Mouse (Mus musculus): ENCODE measurements around the gene Dnmbp.
A peak's percentile ranks its signal among the peaks of the same experiment; 100 is the strongest.

Dnmbp gene

DNA sequence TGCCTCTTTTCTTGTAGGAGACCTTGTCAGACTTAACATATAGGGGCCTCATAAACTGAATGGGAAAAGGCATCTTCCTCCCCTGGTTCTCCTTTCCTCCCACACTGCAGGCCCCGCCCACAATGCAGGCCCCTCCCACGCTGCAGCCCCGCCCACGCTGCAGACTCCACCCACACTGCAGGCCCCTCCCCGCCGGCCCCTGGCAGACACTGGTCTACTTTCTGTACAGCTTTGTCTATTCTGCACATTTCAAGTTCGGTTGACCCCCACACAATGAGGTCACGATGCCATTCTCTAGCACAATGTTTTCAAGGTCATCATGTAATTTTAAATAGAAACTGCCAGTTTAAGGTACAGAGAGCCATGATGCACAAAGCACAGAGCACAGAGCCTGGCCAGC lies 15.6 kb downstream of the Dnmbp start:
- no peak for TF ChIP-seq GATA4 (IDR thresholded peaks at IDR 0.05; ENCODE audit: insufficient replicate concordance, low read length)

DNA sequence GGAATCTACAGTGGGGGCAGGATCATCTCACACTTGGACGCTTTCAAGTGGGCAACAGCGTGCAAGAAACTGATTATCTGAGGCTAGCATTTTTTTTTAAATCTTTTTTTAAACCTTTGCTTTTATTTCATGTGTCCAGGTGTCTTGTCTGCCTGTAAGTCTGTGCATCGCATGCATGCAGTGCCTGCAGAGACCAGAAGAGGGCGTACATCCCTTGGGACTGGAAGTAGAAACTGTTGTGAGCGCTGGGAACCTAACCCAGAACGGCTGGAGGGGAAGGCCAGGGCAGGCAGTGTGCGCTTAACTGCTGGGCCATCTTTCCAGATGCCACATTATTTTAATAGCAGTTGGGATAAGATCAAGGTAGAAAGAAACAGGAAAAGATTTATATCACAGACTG lies 17.0 kb downstream of the Dnmbp start:
- TF ChIP-seq GATA4 (IDR thresholded peaks at IDR 0.05; ENCODE audit: insufficient replicate concordance, low read length): no peak

DNA sequence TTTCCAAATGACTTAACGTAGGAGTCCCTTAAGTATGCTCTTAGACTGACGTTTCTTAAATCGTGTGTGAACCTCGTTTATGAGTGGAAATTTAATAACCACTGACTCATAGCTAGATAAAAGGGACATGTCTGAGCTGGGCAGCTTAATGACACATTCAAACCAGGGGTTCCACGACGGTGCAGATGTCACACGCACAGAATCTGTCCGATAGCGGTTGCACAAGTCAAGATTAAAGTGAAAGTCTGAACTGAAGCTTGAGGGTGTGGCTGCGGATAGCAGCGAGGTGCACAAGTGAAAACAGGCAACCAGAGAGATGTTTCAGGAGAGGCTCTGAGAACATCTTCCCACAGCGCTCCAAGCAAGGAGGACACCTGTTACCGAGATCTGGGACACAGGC lies 18.6 kb downstream of the Dnmbp start:
- no peak for TF ChIP-seq GATA4 (IDR thresholded peaks at IDR 0.05; ENCODE audit: insufficient replicate concordance, low read length)

- peak; percentile 33; the same call in 1 of the 2 replicates for TF ChIP-seq GATA4 (IDR thresholded peaks at IDR 0.05; ENCODE audit: insufficient replicate concordance, low read length)
Observed at GRCm38 (mm10) chr19:43920453-43921300, 19.3 kb downstream of the Dnmbp start.

DNA sequence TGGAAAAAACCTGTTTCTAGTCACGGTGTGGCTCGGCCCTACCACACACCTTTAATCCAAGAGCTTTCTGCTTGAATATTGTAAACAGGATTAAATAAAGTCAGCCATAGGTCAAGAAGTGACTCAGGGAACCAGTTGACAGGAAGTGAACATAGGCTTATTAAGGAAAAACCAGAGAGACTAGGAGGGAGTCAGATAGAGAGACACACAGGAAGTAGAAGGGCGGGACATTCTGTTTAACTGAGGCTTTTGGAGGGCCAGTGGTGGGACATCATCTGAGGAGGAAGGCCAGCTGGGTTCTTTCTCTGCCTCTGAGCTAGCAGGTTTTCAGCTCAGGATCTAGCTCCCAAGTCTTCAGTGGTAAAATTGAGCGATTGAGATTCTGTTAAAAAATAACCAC lies 20.1 kb downstream of the Dnmbp start:
- peak; percentile 14; the same call in 1 of the 2 replicates for TF ChIP-seq GATA4 (IDR thresholded peaks at IDR 0.05; ENCODE audit: insufficient replicate concordance, low read length)

- peak; percentile 11; the same call in 1 of the 2 replicates for TF ChIP-seq GATA4 (IDR thresholded peaks at IDR 0.05; ENCODE audit: insufficient replicate concordance, low read length)
Observed at GRCm38 (mm10) chr19:43918834-43919233, 21.2 kb downstream of the Dnmbp start.

GRCm38 (mm10) chr19:43917763-43918162 lies 22.2 kb downstream of the Dnmbp start:
- no peak for TF ChIP-seq GATA4 (IDR thresholded peaks at IDR 0.05; ENCODE audit: insufficient replicate concordance, low read length)

DNA sequence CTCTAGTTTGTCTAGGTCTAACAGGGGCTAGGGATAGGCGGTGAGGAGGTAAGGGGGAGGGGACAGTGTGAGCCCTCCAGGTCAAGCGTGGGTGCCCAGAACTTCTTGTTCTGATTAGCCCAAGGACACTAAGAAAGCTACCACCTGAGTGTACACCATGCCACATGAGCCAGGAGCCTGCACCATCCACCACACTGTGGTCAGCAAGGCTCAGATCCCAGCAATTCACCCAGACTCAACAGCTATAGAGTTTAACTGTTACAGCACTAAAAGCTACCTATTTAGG lies 22.6 kb downstream of the Dnmbp start:
- TF ChIP-seq GATA4 (IDR thresholded peaks at IDR 0.05; ENCODE audit: insufficient replicate concordance, low read length): no peak

DNA sequence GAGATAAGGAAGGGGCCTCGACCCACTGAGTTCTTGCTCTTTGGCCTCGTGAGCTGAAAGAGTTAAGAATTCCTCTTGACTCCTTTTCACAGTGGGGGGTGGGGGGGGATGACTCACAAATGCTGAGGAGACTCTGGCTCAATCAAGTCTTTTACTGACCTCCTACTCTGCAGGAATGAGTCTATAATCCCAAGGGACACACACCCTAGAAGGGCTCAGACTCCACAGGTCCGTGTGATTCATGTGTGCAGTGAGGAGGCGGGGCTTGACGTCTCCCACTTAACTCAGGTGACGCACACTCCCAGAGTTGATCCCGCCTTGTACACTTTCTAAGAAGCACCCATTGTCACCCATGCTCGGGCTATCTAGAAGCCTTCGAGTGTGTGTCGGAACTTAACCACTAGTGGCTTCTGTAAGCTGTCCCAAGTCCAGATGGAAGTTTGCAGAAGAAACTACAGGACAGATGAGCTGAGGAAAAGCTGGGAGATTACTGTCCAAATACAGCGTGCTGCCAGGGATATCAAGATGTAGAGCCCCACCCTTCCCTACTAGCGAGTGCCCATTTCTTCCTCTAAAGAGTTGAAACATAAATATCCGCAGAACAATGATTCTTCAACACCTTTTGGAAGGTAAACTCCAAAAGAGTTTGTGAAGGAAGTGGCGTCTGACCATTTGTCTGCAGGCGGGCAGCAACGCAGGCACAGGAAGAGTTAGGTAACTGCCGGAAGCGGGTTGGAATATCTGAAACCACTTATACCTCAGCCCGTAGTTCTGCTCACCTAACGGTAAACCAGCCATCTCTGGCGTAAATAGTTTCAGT lies 23.2 kb downstream of the Dnmbp start:
- no peak for TF ChIP-seq GATA4 (IDR thresholded peaks at IDR 0.05; ENCODE audit: insufficient replicate concordance, low read length)

- TF ChIP-seq GATA4 (IDR thresholded peaks at IDR 0.05; ENCODE audit: insufficient replicate concordance, low read length): no peak
Observed at GRCm38 (mm10) chr19:43915431-43915830, 24.6 kb downstream of the Dnmbp start.

- no peak for TF ChIP-seq GATA4 (IDR thresholded peaks at IDR 0.05; ENCODE audit: insufficient replicate concordance, low read length)
Observed at GRCm38 (mm10) chr19:43914986-43915385, 25.0 kb downstream of the Dnmbp start.

DNA sequence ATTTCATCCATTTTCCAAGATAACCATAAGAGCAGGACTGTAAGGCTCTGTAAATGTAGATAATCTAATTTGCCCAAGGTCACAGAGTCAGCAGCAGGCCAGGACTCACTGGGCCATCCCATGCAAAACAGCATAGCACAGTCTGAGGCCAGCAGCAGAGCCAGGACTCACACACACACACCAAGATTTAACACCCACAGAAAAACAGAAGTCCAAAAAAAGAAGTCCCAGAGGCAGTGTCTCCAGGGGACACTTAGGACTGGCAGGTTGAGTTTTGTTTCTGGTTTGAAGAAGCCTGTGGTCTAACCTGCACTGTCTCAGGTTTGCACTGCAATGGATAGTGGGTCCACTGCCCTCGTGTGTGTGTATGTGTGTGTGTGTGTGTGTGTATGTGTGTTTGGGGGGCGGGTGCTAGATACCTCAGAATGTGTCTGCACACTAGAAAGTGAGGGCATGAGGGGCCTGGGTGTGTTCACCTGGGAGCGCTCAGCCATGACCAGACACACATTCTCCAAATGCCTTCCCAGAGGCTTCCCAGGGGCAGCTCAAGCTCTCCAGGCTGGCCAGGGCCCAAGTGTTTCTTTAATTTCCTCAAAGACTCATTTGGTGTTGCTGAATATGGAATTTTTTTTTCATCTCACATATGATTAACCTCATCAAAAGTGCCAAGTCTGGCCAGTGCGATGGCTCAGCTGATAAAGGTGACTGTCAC lies 27.1 kb downstream of the Dnmbp start:
- TF ChIP-seq GATA4 (IDR thresholded peaks at IDR 0.05; ENCODE audit: insufficient replicate concordance, low read length): no peak

GRCm38 (mm10) chr19:43906492-43906891 lies 33.5 kb downstream of the Dnmbp start:
- no peak for TF ChIP-seq GATA4 (IDR thresholded peaks at IDR 0.05; ENCODE audit: insufficient replicate concordance, low read length)

DNA sequence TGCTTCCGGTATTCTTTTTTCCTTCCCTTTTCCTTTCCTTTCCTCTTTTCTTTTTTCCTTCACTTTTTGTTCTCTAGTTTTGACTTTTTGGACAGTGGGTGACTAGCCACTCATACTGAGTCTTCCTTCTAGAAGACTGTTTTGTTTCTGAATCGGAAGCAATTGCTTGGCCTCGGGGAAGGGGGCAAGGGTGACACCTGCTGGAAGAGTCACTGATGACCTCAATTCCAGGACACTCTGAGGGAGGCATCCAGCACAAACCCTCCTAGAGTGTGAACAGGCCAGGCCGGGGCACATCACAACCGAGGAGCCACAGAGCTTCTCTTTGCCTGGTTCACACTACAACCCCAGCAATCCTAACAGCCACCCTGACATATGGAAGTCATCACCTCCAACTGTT lies 34.0 kb downstream of the Dnmbp start:
- no peak for TF ChIP-seq GATA4 (IDR thresholded peaks at IDR 0.05; ENCODE audit: insufficient replicate concordance, low read length)

GRCm38 (mm10) chr19:43905136-43905535 lies 34.9 kb downstream of the Dnmbp start:
- TF ChIP-seq GATA4 (IDR thresholded peaks at IDR 0.05; ENCODE audit: insufficient replicate concordance, low read length): no peak

GRCm38 (mm10) chr19:43904327-43904726 lies 35.7 kb downstream of the Dnmbp start:
- peak; percentile 78 for TF ChIP-seq GATA4 (IDR thresholded peaks at IDR 0.05; ENCODE audit: insufficient replicate concordance, low read length)

Data from liver, adult (tissue).